8 mouse cellular contexts compared by ENCODE assay signal in genomic region chr4:108461262-108461903, GRCm38 (mm10). TPM values are rescaled to one million over a fixed set of nuclear protein-coding genes. Genes with fewer than 3 reads are reported as not detected.
DNase-seq lines count a peak whose midpoint lies in the region; ATAC-seq and TF ChIP-seq lines count a peak whose summit lies in the region.

No protein-coding gene starts in this region.

- H3K4me1 ChIP-seq in heart, embryonic 14.5 days (ENCODE audit: control insufficient read depth in 2 of 2, insufficient read depth in 2 of 2, low read length in 2 of 2), result peaks cover 3 to 14% of the 10 kb centered on the region in 2 experiments; a peak in 3 of 4 replicates
- peaks cover 12 to 20% of the 10 kb centered on the region in 2 experiments for H3K4me1 ChIP-seq in MEL (ENCODE audit: control insufficient read depth in 1 of 2, insufficient read depth in 2 of 2, low read length in 2 of 2)
- peaks cover 19% of the 10 kb centered on the region for H3K4me1 ChIP-seq in hindbrain, embryonic 13.5 days (replicated peaks)
- peaks cover 13% of the 10 kb centered on the region for H3K4me1 ChIP-seq in midbrain, embryonic 12.5 days

- no peak for TF ChIP-seq EP300 in MEL (IDR thresholded peaks at IDR 0.05; ENCODE audit: low read depth in 1 of 2, low read length in 2 of 2)

- peak overlapping the region; percentile 90 for H3K4me2 ChIP-seq in heart, embryonic 14.5 days (ENCODE audit: low read length)
- H3K4me2 ChIP-seq in hindbrain, embryonic 13.5 days, result peak overlapping the region; percentile 58
- H3K4me2 ChIP-seq in midbrain, embryonic 12.5 days (replicated peaks), result peak overlapping the region; percentile 73

- no peaks in the 10 kb centered on the region for H3K27me3 ChIP-seq in heart, embryonic 14.5 days (ENCODE audit: control insufficient read depth, insufficient read depth, low read length)
- H3K27me3 ChIP-seq in MEL (ENCODE audit: control insufficient read depth in 1 of 2, insufficient read depth in 2 of 2, low read length in 2 of 2), result no peaks in the 10 kb centered on the region
- H3K27me3 ChIP-seq in hindbrain, embryonic 13.5 days, result no peaks in the 10 kb centered on the region
- H3K27me3 ChIP-seq in midbrain, embryonic 12.5 days, result no peaks in the 10 kb centered on the region

- H3K79me2 ChIP-seq in MEL (ENCODE audit: control insufficient read depth, insufficient read depth, low read length, poor library complexity), result peaks cover 29% of the 10 kb centered on the region

- TF ChIP-seq CTCF in MEL (IDR thresholded peaks at IDR 0.05 in 2 of 3, conservative IDR thresholded peaks at IDR 0.05 in 1 of 3; ENCODE audit: control insufficient read depth in 1 of 3, insufficient read depth in 1 of 3, low read depth in 2 of 3, low read length in 3 of 3, poor library complexity in 1 of 3, severe bottlenecking in 1 of 3), result no peak

- H3K36me3 ChIP-seq in heart, embryonic 14.5 days (ENCODE audit: control insufficient read depth, insufficient read depth, low read length), result 0 out of 2 replicates have a peak, but pooled peaks cover 4% of the 10 kb centered on the region
- H3K36me3 ChIP-seq in MEL (ENCODE audit: control insufficient read depth in 1 of 2, insufficient read depth in 2 of 2, low read length in 2 of 2), result peaks cover 0 to 21% of the 10 kb centered on the region in 2 experiments; a peak in 2 of 4 replicates
- peaks cover 5% of the 10 kb centered on the region; the same call in 1 of the 2 replicates for H3K36me3 ChIP-seq in hindbrain, embryonic 13.5 days
- peaks cover 7% of the 10 kb centered on the region; the same call in 1 of the 2 replicates for H3K36me3 ChIP-seq in midbrain, embryonic 12.5 days

- peak overlapping the region in 1 of 2 experiments; percentile 79; a peak in 2 of 4 replicates for H3K4me3 ChIP-seq in heart, embryonic 14.5 days (ENCODE audit: control insufficient read depth in 1 of 2, insufficient read depth in 1 of 2, low read depth in 1 of 2, low read length in 2 of 2)
- H3K4me3 ChIP-seq in MEL (ENCODE audit: control insufficient read depth in 1 of 2, insufficient read depth in 1 of 2, low read depth in 2 of 2, low read length in 2 of 2), result peak overlapping the region in 1 of 2 experiments; percentile 90; a peak in 2 of 4 replicates
- H3K4me3 ChIP-seq in hindbrain, embryonic 13.5 days, result peak overlapping the region; percentile 92
- H3K4me3 ChIP-seq in midbrain, embryonic 12.5 days, result peak overlapping the region; percentile 99

- TF ChIP-seq RAD21 in MEL (IDR thresholded peaks at IDR 0.05; ENCODE audit: low read depth, low read length), result no peak

- H3K9ac ChIP-seq in heart, embryonic 14.5 days (ENCODE audit: low read length), result peak overlapping the region; percentile 89
- H3K9ac ChIP-seq in MEL (ENCODE audit: control insufficient read depth, low read depth, low read length, poor library complexity, severe bottlenecking), result no peak overlapping the region
- H3K9ac ChIP-seq in hindbrain, embryonic 13.5 days, result peak overlapping the region; percentile 26
- peak overlapping the region; percentile 99; the same call in 1 of the 2 replicates for H3K9ac ChIP-seq in midbrain, embryonic 12.5 days (replicated peaks)

- no peak for ATAC-seq in heart, embryonic 14.5 days (ENCODE audit: insufficient number of reproducible peaks, insufficient read depth, low FRiP score, low read depth)
- no peak for ATAC-seq in hindbrain, embryonic 13.5 days (ENCODE audit: low FRiP score)
- ATAC-seq in midbrain, embryonic 12.5 days (ENCODE audit: low FRiP score, low read depth), result no peak

- TF ChIP-seq POLR2A in MEL (IDR thresholded peaks at IDR 0.05; ENCODE audit: control insufficient read depth in 1 of 2, insufficient read depth in 1 of 2, low read depth in 1 of 2, low read length in 2 of 2, poor library complexity in 1 of 2), result no peak

- H3K27ac ChIP-seq in heart, embryonic 14.5 days (replicated peaks in 1 of 2; ENCODE audit: control insufficient read depth in 1 of 2, insufficient read depth in 1 of 2, low read depth in 2 of 2, low read length in 2 of 2), result no peak overlapping the region
- no peak overlapping the region for H3K27ac ChIP-seq in MEL (ENCODE audit: control insufficient read depth, low read depth, low read length)
- no peak overlapping the region for H3K27ac ChIP-seq in hindbrain, embryonic 13.5 days
- H3K27ac ChIP-seq in midbrain, embryonic 12.5 days (replicated peaks), result no peak overlapping the region

- H3K9me3 ChIP-seq in heart, embryonic 14.5 days (ENCODE audit: control insufficient read depth, low read length), result no peaks in the 10 kb centered on the region
- H3K9me3 ChIP-seq in MEL (replicated peaks; ENCODE audit: insufficient read depth, low read length), result no peaks in the 10 kb centered on the region
- H3K9me3 ChIP-seq in hindbrain, embryonic 13.5 days, result no peaks in the 10 kb centered on the region
- no peaks in the 10 kb centered on the region for H3K9me3 ChIP-seq in midbrain, embryonic 12.5 days

- no peak for DNase-seq in heart, adult 18-20 months
- DNase-seq in MEL (ENCODE audit: low read depth, low spot score) (peak; percentile 23), adipocyte (ENCODE audit: low spot score) (no peak)
- no peak for DNase-seq in natural killer cell, adult 2 months (ENCODE audit: low spot score in 2 of 2)
- no peak for DNase-seq in gastrocnemius, postnatal 10 days

- WGBS in heart, embryonic 14.5 days, result 58% methylated on average over 5 of the region's 5 CpGs
- WGBS in hindbrain, embryonic 13.5 days, result 69% methylated on average over 5 of the region's 5 CpGs
- 75% methylated on average over 5 of the region's 5 CpGs for WGBS in midbrain, embryonic 12.5 days

TF ChIP-seq in MEL, 35 proteins besides CTCF, POLR2A, EP300 and RAD21:
- TF ChIP-seq ZKSCAN1 (IDR thresholded peaks at IDR 0.05; ENCODE audit: low read depth, low read length), result no peak
- 0 out of 2 replicates have a peak, but pooled peaks have one; percentile 23 for TF ChIP-seq SIN3A (IDR thresholded peaks at IDR 0.05; ENCODE audit: low read length)
- TF ChIP-seq ZNF384 (IDR thresholded peaks at IDR 0.05; ENCODE audit: low read depth, low read length), result peak; percentile 68
TF ChIP-seq in MEL: peak in this region for 2.

RNA-seq across cellular contexts. Expression of gene Tut4, which starts 2.2 kb away (rescaled TPM):
- 40.1 and 53.1 TPM in 2 replicates for polyA plus RNA-seq in heart, embryonic 14.5 days (2014; fragmentation: Nextera tagmentation; extraction: Ambion mirVana)
- 10 to 100 TPM; 18.9 to 23.3 TPM for total RNA-seq in heart, adult 18-20 months (2021)
- total RNA-seq in MEL (2012; rRNA removed), result 9.0 and 16.3 TPM in 2 replicates
- polyA plus RNA-seq in MEL (2012; ENCODE audit: insufficient read depth in 1 of 2, insufficient read length in 2 of 2, low read depth in 1 of 2, low replicate concordance in 2 of 2, missing spikeins in 1 of 2), result 10 to 100 TPM in 1 of 2 experiments, not detected in 1; 63.2 TPM
- polyA plus RNA-seq in hindbrain, embryonic 13.5 days (2015; fragmentation: Nextera tagmentation; extraction: Ambion mirVana), result 67.6 and 81.8 TPM in 2 replicates
- polyA plus RNA-seq in midbrain, embryonic 12.5 days (2016; fragmentation: Nextera tagmentation; extraction: Ambion mirVana), result 102 and 110 TPM in 2 replicates
- total RNA-seq in gastrocnemius, postnatal 10 days (2021), result 10 to 100 TPM; 21.9 to 28.8 TPM

RNA-seq across cellular contexts. Expression of gene Gpx7, which starts 54.6 kb away (rescaled TPM):
- polyA plus RNA-seq in heart, embryonic 14.5 days (2014; fragmentation: Nextera tagmentation; extraction: Ambion mirVana), result 57.7 and 68.5 TPM in 2 replicates
- 1 to 10 TPM; 6.5 to 8.1 TPM for total RNA-seq in heart, adult 18-20 months (2021)
- not detected in 2 replicates for total RNA-seq in MEL (2012; rRNA removed)
- polyA plus RNA-seq in MEL (2012; ENCODE audit: insufficient read depth in 1 of 2, insufficient read length in 2 of 2, low read depth in 1 of 2, low replicate concordance in 2 of 2, missing spikeins in 1 of 2), result not detected
- polyA plus RNA-seq in hindbrain, embryonic 13.5 days (2015; fragmentation: Nextera tagmentation; extraction: Ambion mirVana), result 34.1 and 35.8 TPM in 2 replicates
- polyA plus RNA-seq in midbrain, embryonic 12.5 days (2016; fragmentation: Nextera tagmentation; extraction: Ambion mirVana), result 39.3 and 54.2 TPM in 2 replicates
- 10 to 100 TPM; 20.7 to 29.0 TPM for total RNA-seq in gastrocnemius, postnatal 10 days (2021)

Comparison
In these comparisons a context has a peak if more than half of its experiments do, and no peak if none do; other contexts are left out.
1. RNA of gene Gpx7, which starts 54.6 kb away (polyA plus RNA-seq): 57.7 to 68.5 TPM in heart, embryonic 14.5 days, 39.3 to 54.2 TPM in midbrain, embryonic 12.5 days and 34.1 to 35.8 TPM in hindbrain, embryonic 13.5 days; not detected in MEL; every median in the first group is over 10 times any median in the second.
2. Peak in every context shown above with its lines, with median percentiles within 50 percentile points of each other: H3K4me2 ChIP-seq.